Mouse (Mus musculus) liver, embryonic 14.5 days (tissue): ENCODE data around the gene Muc5ac.
"Not testable (repeated sequence)": the region's sequence is repeated elsewhere in the genome, so short reads cannot be mapped to it uniquely, and the experiment has no call there.

Experiments used
- CTCF ChIP-seq: IDR thresholded peaks from 2 replicates; pipeline ENCODE4 v1.5.1; 2016; ENCODE audit warnings: antibody characterized with exemption, low read depth, control low read depth
- EP300 ChIP-seq: IDR thresholded peaks from 2 replicates; pipeline ENCODE4 v1.6.1; 2016; ENCODE audit warnings: antibody characterized with exemption, low read depth

DNA sequence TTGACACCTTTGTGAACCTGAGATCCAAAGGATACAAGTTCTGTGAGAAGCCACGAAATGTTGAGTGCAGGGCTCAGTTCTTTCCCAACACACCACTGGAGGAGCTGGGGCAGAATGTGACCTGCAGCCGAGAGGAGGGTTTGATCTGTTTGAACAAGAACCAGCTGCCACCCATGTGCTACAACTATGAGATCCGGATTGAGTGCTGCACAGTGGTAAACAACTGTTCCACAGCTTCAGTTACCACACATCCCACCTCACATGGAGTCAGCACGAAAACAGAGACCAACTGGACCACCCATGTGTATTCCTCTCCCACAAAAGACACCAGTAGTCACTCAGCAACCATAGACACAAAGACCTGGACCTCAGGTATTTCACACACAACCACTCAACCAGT is 21.2 kb downstream of the Muc5ac start:
- TF ChIP-seq EP300, CTCF: not testable (repeated sequence)
